In the genomic region with DNA sequence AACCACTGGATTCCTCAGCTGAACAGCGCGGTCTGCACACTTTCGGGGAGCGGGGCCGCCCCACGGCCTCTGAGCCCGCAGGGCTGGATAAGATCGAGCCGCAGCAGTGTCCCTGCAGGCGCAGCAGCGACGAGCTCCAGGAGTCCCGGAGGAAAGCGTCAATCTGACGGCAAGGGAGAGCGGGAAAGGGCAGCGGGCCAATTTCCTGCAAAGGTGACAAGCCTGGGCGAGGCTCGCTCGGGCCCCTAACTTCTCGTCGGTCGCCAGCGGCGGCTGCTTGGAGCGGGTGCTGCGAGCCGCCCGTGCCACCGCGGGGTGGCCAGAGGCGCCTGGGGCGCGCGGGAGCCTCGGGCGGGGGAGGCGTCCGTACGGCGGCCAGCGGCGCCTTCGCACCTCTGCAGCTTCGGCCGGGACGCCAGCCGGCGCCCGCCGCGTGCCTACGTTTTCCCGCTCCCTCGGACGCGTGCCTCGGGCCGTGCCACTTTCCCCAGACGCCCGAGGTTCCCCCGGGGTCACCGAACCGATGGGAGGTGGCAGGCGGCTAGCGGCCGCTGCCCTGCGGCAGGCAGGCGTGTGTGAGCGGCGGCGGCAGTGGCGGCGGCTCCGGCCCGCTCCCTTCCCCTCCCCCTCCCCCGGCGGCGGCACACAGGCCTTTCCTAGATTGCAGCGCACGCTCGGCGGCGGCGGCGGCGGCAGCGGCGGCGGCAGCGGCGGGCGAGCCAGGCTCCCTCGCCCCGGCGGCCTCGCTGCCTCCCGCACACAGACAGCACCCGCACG, we compare ENCODE assay signal across 9 mouse cellular contexts. TPM values are rescaled to one million over a fixed set of nuclear protein-coding genes. Genes with fewer than 3 reads are reported as not detected.
A peak's percentile ranks its signal among the peaks of the same experiment; 100 is the strongest.
DNase-seq lines count a peak whose midpoint lies in the region; ATAC-seq and TF ChIP-seq lines count a peak whose summit lies in the region.
"Had no signal": no experiment of that assay in that cellular context is flagged by ENCODE, and none has a peak within 500 bp of the region (broad histone marks: within the 10 kb centered on the region; RNA-seq: fewer than 3 reads in every experiment).

No protein-coding gene starts in this region.

- H3K36me3 ChIP-seq in limb, embryonic 14.5 days (ENCODE audit: control insufficient read depth, insufficient read depth, low read length) = no peaks in the 10 kb centered on the region
- no peaks in the 10 kb centered on the region for H3K36me3 ChIP-seq in midbrain, postnatal 0 days (ENCODE audit: insufficient read depth, low read length)
- no peaks in the 10 kb centered on the region for H3K36me3 ChIP-seq in stomach, embryonic 15.5 days

- WGBS in limb, embryonic 14.5 days = 27% methylated on average over 35 of the region's 100 CpGs
- 28% methylated on average over 57 of the region's 100 CpGs for WGBS in midbrain, postnatal 0 days
- 13% methylated on average over 83 of the region's 100 CpGs for WGBS in stomach, embryonic 15.5 days

- H3K9ac ChIP-seq in limb, embryonic 14.5 days (ENCODE audit: low read depth, low read length, severe bottlenecking) = peak overlapping the region; percentile 65
- peak overlapping the region; percentile 81 for H3K9ac ChIP-seq in midbrain, postnatal 0 days (replicated peaks; ENCODE audit: low read length, poor library complexity, severe bottlenecking)
- H3K9ac ChIP-seq in stomach, embryonic 15.5 days = no peak overlapping the region

- H3K4me2 ChIP-seq in limb, embryonic 14.5 days (replicated peaks; ENCODE audit: low read depth, low read length, severe bottlenecking) = peak overlapping the region; percentile 61
- peak overlapping the region; percentile 48 for H3K4me2 ChIP-seq in midbrain, postnatal 0 days (ENCODE audit: low read depth, low read length, poor library complexity, severe bottlenecking)
- H3K4me2 ChIP-seq in stomach, embryonic 15.5 days = peak overlapping the region; percentile 83

- TF ChIP-seq POLR2A in limb, embryonic 14.5 days (IDR thresholded peaks at IDR 0.05; ENCODE audit: borderline replicate concordance, extremely low read depth, insufficient read depth, insufficient read length) = no peak

- no peaks in the 10 kb centered on the region; the same call in 1 of the 2 replicates for H3K27me3 ChIP-seq in limb, embryonic 14.5 days (ENCODE audit: control insufficient read depth, insufficient read depth, low read length)
- no peaks in the 10 kb centered on the region for H3K27me3 ChIP-seq in midbrain, postnatal 0 days (ENCODE audit: insufficient read depth, low read length)
- H3K27me3 ChIP-seq in stomach, embryonic 15.5 days (replicated peaks) = peaks cover 23% of the 10 kb centered on the region; the same call in 1 of the 2 replicates

- H3K27ac ChIP-seq in limb, embryonic 14.5 days (replicated peaks; ENCODE audit: low read depth, low read length) = peak overlapping the region; percentile 71
- peak overlapping the region; percentile 94 for H3K27ac ChIP-seq in midbrain, postnatal 0 days (ENCODE audit: low read depth, low read length)
- H3K27ac ChIP-seq in stomach, embryonic 15.5 days = no peak overlapping the region
- H3K27ac ChIP-seq: macrophage had no signal

- peak overlapping the region; percentile 53 for H3K4me3 ChIP-seq in limb, embryonic 14.5 days (replicated peaks; ENCODE audit: low read length)
- H3K4me3 ChIP-seq in midbrain, postnatal 0 days (ENCODE audit: low read depth, low read length) = peak overlapping the region; percentile 58
- peak overlapping the region; percentile 50 for H3K4me3 ChIP-seq in stomach, embryonic 15.5 days (replicated peaks)

- DNase-seq in gastrocnemius, adult 18-20 months (ENCODE audit: low spot score) = peak; percentile 0
- no peak for DNase-seq in gastrocnemius, adult 8-10 months (ENCODE audit: low spot score in 2 of 2)
- peak; percentile 51 for DNase-seq in embryo, embryonic 11 days
- DNase-seq in heart, adult 9 months (ENCODE audit: low spot score in 2 of 2) = peak; percentile 4 to 5
- DNase-seq in kidney, adult 8-10 months = peak; percentile 14 to 16
- DNase-seq in limb, embryonic 14.5 days (ENCODE audit: low spot score) = peak; percentile 6
- peak; percentile 21 for DNase-seq in midbrain, postnatal 0 days (ENCODE audit: low spot score)

- H3K9me3 ChIP-seq in limb, embryonic 14.5 days (ENCODE audit: control insufficient read depth, low read length) = no peaks in the 10 kb centered on the region
- no peaks in the 10 kb centered on the region for H3K9me3 ChIP-seq in midbrain, postnatal 0 days (ENCODE audit: low read length)
- no peaks in the 10 kb centered on the region for H3K9me3 ChIP-seq in stomach, embryonic 15.5 days

- ATAC-seq in limb, embryonic 14.5 days (ENCODE audit: low FRiP score, low read depth) = peak; percentile 49
- peak; percentile 54 for ATAC-seq in midbrain, postnatal 0 days (ENCODE audit: low FRiP score)
- ATAC-seq in stomach, embryonic 15.5 days (ENCODE audit: insufficient read depth, low FRiP score, low read depth) = no peak; the same call in 1 of the 2 replicates

- H3K4me1 ChIP-seq in limb, embryonic 14.5 days (ENCODE audit: control insufficient read depth, insufficient read depth, low read length) = no peaks in the 10 kb centered on the region
- H3K4me1 ChIP-seq in midbrain, postnatal 0 days (ENCODE audit: insufficient read depth, low read length) = no peaks in the 10 kb centered on the region
- H3K4me1 ChIP-seq in stomach, embryonic 15.5 days = no peaks in the 10 kb centered on the region

- no peak for TF ChIP-seq CTCF in midbrain, postnatal 0 days (IDR thresholded peaks at IDR 0.05)

RNA-seq across cellular contexts. Expression of gene Nexmif, which starts 1.2 kb away (rescaled TPM):
- under 1 TPM in 1 of 2 experiments, not detected in 1; 0.02 TPM for total RNA-seq in gastrocnemius, adult 18-20 months (2021)
- total RNA-seq in gastrocnemius, adult 8-10 months (2022) = under 1 TPM in 2 of 4 experiments, not detected in 2; 0.02 to 0.07 TPM
- polyA plus RNA-seq in limb, embryonic 14.5 days (2012; rRNA removed) = 2.1 and 2.4 TPM in 2 replicates
- 4.7 TPM in 2 replicates for polyA plus RNA-seq in limb, embryonic 14.5 days (2014; fragmentation: Nextera tagmentation; extraction: Ambion mirVana)
- total RNA-seq in midbrain, postnatal 0 days (2014; rRNA removed) = 64.1 and 79.5 TPM in 2 replicates
- polyA plus RNA-seq in midbrain, postnatal 0 days (2015; fragmentation: Nextera tagmentation; extraction: Ambion mirVana) = 19.6 and 26.7 TPM in 2 replicates
- polyA plus RNA-seq in stomach, embryonic 15.5 days (2015; fragmentation: Nextera tagmentation; extraction: Ambion mirVana) = 0.75 and 0.82 TPM in 2 replicates
- polyA plus RNA-seq: macrophage had no signal

Comparison
In these comparisons a context has a peak if more than half of its experiments do, and no peak if none do; other contexts are left out.
1. DNase-seq: peak in gastrocnemius, adult 18-20 months (single experiment), embryo, embryonic 11 days (single experiment), heart, adult 9 months (2 of 2), kidney, adult 8-10 months (2 of 2), limb, embryonic 14.5 days (single experiment) and midbrain, postnatal 0 days (single experiment); none in gastrocnemius, adult 8-10 months (0 of 2).
2. RNA of gene Nexmif, which starts 1.2 kb away (total RNA-seq): 64.1 to 79.5 TPM in midbrain, postnatal 0 days; 0.02 to 0.07 TPM in gastrocnemius, adult 8-10 months and 0.02 TPM in gastrocnemius, adult 18-20 months; every median in the first group is over 10 times any median in the second.
3. Peak in every context shown above with its lines, with median percentiles within 50 percentile points of each other: H3K4me2 ChIP-seq and H3K4me3 ChIP-seq.